Mouse (Mus musculus): ENCODE measurements around the gene Gm10234.

- TF ChIP-seq CTCF (IDR thresholded peaks at IDR 0.05) (no peak), POLR2A (IDR thresholded peaks at IDR 0.05; ENCODE audit: insufficient read depth, low read depth, low read length) (no peak), EP300 (IDR thresholded peaks at IDR 0.05; ENCODE audit: insufficient read depth, low read depth, low read length) (no peak)
These were observed 32.0 kb downstream of the Gm10234 start for GRCm38 (mm10) chr6:95353886-95354285.
